Mouse (Mus musculus): Measurements from ENCODE around the gene Prkce. TPM values are rescaled to one million over a fixed set of nuclear protein-coding genes. Genes with fewer than 3 reads are reported as not detected.

Gene Prkce
- total RNA-seq, 1 experiment, result 1.7 TPM

- Histone ChIP-seq H3K9me3 (ENCODE audit: control insufficient read depth, insufficient read depth, low read depth, low read length) (no peaks in the 10 kb centered on the region), H3K9ac (ENCODE audit: insufficient read depth, low read depth, low read length, poor library complexity, severe bottlenecking) (no peak overlapping the region), H3K4me1 (ENCODE audit: control insufficient read depth in 2 of 2, insufficient read depth in 2 of 2, low read length in 2 of 2, poor library complexity in 1 of 2) (peaks cover 2 to 4% of the 10 kb centered on the region in 2 experiments; a peak in 2 of 4 replicates), H3K36me3 (ENCODE audit: control insufficient read depth, insufficient read depth, low read length, poor library complexity, severe bottlenecking) (no peaks in the 10 kb centered on the region), H3K4me3 (ENCODE audit: insufficient read depth in 1 of 2, low read depth in 1 of 2, low read length in 2 of 2, poor library complexity in 1 of 2, severe bottlenecking in 1 of 2) (no peak overlapping the region), H3K27ac (ENCODE audit: insufficient read depth, low read depth, low read length, poor library complexity, severe bottlenecking) (no peak overlapping the region)
- TF ChIP-seq CHD2 (IDR thresholded peaks at IDR 0.05; ENCODE audit: low read depth, low read length) (no peak), ZC3H11A (IDR thresholded peaks at IDR 0.05; ENCODE audit: borderline replicate concordance, low read depth, low read length) (no peak), ZNF384 (IDR thresholded peaks at IDR 0.05; ENCODE audit: low read depth, low read length) (no peak), MAFK (IDR thresholded peaks at IDR 0.05; ENCODE audit: insufficient read depth, low read depth, low read length) (no peak), HCFC1 (IDR thresholded peaks at IDR 0.05; ENCODE audit: borderline replicate concordance, insufficient read depth, low read length) (no peak)
- no peak for DNase-seq (ENCODE audit: low read depth, low spot score)
- in situ Hi-C loops (cut with MboI; ENCODE audit: low sequenced_read_pairs in 2 of 2, unreplicated experiment in 2 of 2), result no loop called here
These were observed 125.1 kb downstream of the Prkce start for GRCm38 (mm10) chr17:86292711-86293110.

- in situ Hi-C loops (cut with MboI; ENCODE audit: low sequenced_read_pairs in 2 of 2, unreplicated experiment in 2 of 2), result no loop called here
These were observed 125.7 kb downstream of the Prkce start for GRCm38 (mm10) chr17:86293247-86293744.

GRCm38 (mm10) chr17:86299576-86299975 is 132.0 kb downstream of the Prkce start:
- in situ Hi-C loops (cut with MboI; ENCODE audit: low sequenced_read_pairs in 2 of 2, unreplicated experiment in 2 of 2), result no loop called here
- no peaks in the 10 kb centered on the region for H3K4me1 ChIP-seq (ENCODE audit: control insufficient read depth in 2 of 2, insufficient read depth in 2 of 2, low read length in 2 of 2, poor library complexity in 1 of 2)
- H3K9ac ChIP-seq (ENCODE audit: insufficient read depth, low read depth, low read length, poor library complexity, severe bottlenecking), result no peak overlapping the region
- TF ChIP-seq ZNF384 (IDR thresholded peaks at IDR 0.05; ENCODE audit: low read depth, low read length), result no peak
- no peak for TF ChIP-seq MAFK (IDR thresholded peaks at IDR 0.05; ENCODE audit: insufficient read depth, low read depth, low read length)
- TF ChIP-seq ZC3H11A (IDR thresholded peaks at IDR 0.05; ENCODE audit: borderline replicate concordance, low read depth, low read length), result no peak
- TF ChIP-seq HCFC1 (IDR thresholded peaks at IDR 0.05; ENCODE audit: borderline replicate concordance, insufficient read depth, low read length), result no peak
- no peak for TF ChIP-seq CHD2 (IDR thresholded peaks at IDR 0.05; ENCODE audit: low read depth, low read length)
- H3K27ac ChIP-seq (ENCODE audit: insufficient read depth, low read depth, low read length, poor library complexity, severe bottlenecking), result no peak overlapping the region
- no peaks in the 10 kb centered on the region for H3K36me3 ChIP-seq (ENCODE audit: control insufficient read depth, insufficient read depth, low read length, poor library complexity, severe bottlenecking)
- no peaks in the 10 kb centered on the region for H3K9me3 ChIP-seq (ENCODE audit: control insufficient read depth, insufficient read depth, low read depth, low read length)
- no peak overlapping the region for H3K4me3 ChIP-seq (ENCODE audit: insufficient read depth in 1 of 2, low read depth in 1 of 2, low read length in 2 of 2, poor library complexity in 1 of 2, severe bottlenecking in 1 of 2)
- DNase-seq (ENCODE audit: low read depth, low spot score), result no peak

More at GRCm38 (mm10) chr17:86293247-86293744, 125.7 kb downstream of the Prkce start:
- H3K9me3 ChIP-seq (ENCODE audit: control insufficient read depth, insufficient read depth, low read depth, low read length), result no peaks in the 10 kb centered on the region
- TF ChIP-seq CHD2 (IDR thresholded peaks at IDR 0.05; ENCODE audit: low read depth, low read length) (no peak), MAFK (IDR thresholded peaks at IDR 0.05; ENCODE audit: insufficient read depth, low read depth, low read length) (no peak), ZC3H11A (IDR thresholded peaks at IDR 0.05; ENCODE audit: borderline replicate concordance, low read depth, low read length) (no peak), HCFC1 (IDR thresholded peaks at IDR 0.05; ENCODE audit: borderline replicate concordance, insufficient read depth, low read length) (no peak), ZNF384 (IDR thresholded peaks at IDR 0.05; ENCODE audit: low read depth, low read length) (no peak)
- H3K4me3 ChIP-seq (ENCODE audit: insufficient read depth in 1 of 2, low read depth in 1 of 2, low read length in 2 of 2, poor library complexity in 1 of 2, severe bottlenecking in 1 of 2), result peak overlapping the region in 1 of 2 experiments; percentile 40; a peak in 2 of 4 replicates
- no peak overlapping the region for H3K27ac ChIP-seq (ENCODE audit: insufficient read depth, low read depth, low read length, poor library complexity, severe bottlenecking)
- peak; percentile 47 for DNase-seq (ENCODE audit: low read depth, low spot score)
- H3K4me1 ChIP-seq (ENCODE audit: control insufficient read depth in 2 of 2, insufficient read depth in 2 of 2, low read length in 2 of 2, poor library complexity in 1 of 2), result peaks cover 2 to 4% of the 10 kb centered on the region in 2 experiments; a peak in 2 of 4 replicates
- H3K9ac ChIP-seq (ENCODE audit: insufficient read depth, low read depth, low read length, poor library complexity, severe bottlenecking), result no peak overlapping the region
- no peaks in the 10 kb centered on the region for H3K36me3 ChIP-seq (ENCODE audit: control insufficient read depth, insufficient read depth, low read length, poor library complexity, severe bottlenecking)

GRCm38 (mm10) chr17:86300774-86301595 is 133.4 kb downstream of the Prkce start:
- in situ Hi-C loops (cut with MboI; ENCODE audit: low sequenced_read_pairs in 2 of 2, unreplicated experiment in 2 of 2), result no loop called here
- no peak overlapping the region for H3K4me3 ChIP-seq (ENCODE audit: insufficient read depth in 1 of 2, low read depth in 1 of 2, low read length in 2 of 2, poor library complexity in 1 of 2, severe bottlenecking in 1 of 2)
- TF ChIP-seq HCFC1 (IDR thresholded peaks at IDR 0.05; ENCODE audit: borderline replicate concordance, insufficient read depth, low read length) (no peak), CHD2 (IDR thresholded peaks at IDR 0.05; ENCODE audit: low read depth, low read length) (no peak), ZNF384 (IDR thresholded peaks at IDR 0.05; ENCODE audit: low read depth, low read length) (no peak), MAFK (IDR thresholded peaks at IDR 0.05; ENCODE audit: insufficient read depth, low read depth, low read length) (no peak), ZC3H11A (IDR thresholded peaks at IDR 0.05; ENCODE audit: borderline replicate concordance, low read depth, low read length) (no peak)
- no peaks in the 10 kb centered on the region for H3K9me3 ChIP-seq (ENCODE audit: control insufficient read depth, insufficient read depth, low read depth, low read length)
- DNase-seq (ENCODE audit: low read depth, low spot score), result no peak
- no peaks in the 10 kb centered on the region for H3K4me1 ChIP-seq (ENCODE audit: control insufficient read depth in 2 of 2, insufficient read depth in 2 of 2, low read length in 2 of 2, poor library complexity in 1 of 2)
- no peak overlapping the region for H3K27ac ChIP-seq (ENCODE audit: insufficient read depth, low read depth, low read length, poor library complexity, severe bottlenecking)
- H3K36me3 ChIP-seq (ENCODE audit: control insufficient read depth, insufficient read depth, low read length, poor library complexity, severe bottlenecking), result no peaks in the 10 kb centered on the region
- H3K9ac ChIP-seq (ENCODE audit: insufficient read depth, low read depth, low read length, poor library complexity, severe bottlenecking), result no peak overlapping the region
